ENCODE assay signal across 20 mouse cellular contexts in genomic region chr8:72777797-72778196, GRCm38 (mm10). TPM values are rescaled to one million over a fixed set of nuclear protein-coding genes. Genes with fewer than 3 reads are reported as not detected.
DNase-seq lines count a peak whose midpoint lies in the region; ATAC-seq lines count a peak whose summit lies in the region.
"Had no signal": no experiment of that assay in that cellular context is flagged by ENCODE, and none has a peak within 500 bp of the region (broad histone marks: within the 10 kb centered on the region; RNA-seq: fewer than 3 reads in every experiment).

No protein-coding gene starts in this region.

- H3K4me2 ChIP-seq in midbrain, embryonic 11.5 days: no peak overlapping the region
- no peak overlapping the region for H3K4me2 ChIP-seq in midbrain, embryonic 13.5 days (replicated peaks)
- H3K4me2 ChIP-seq: embryonic facial prominence, embryonic 12.5 days; forebrain, embryonic 13.5 days; forebrain, embryonic 15.5 days had no signal

- no peaks in the 10 kb centered on the region for H3K36me3 ChIP-seq in midbrain, embryonic 11.5 days (ENCODE audit: control insufficient read depth, insufficient read depth, low read length)
- no peaks in the 10 kb centered on the region for H3K36me3 ChIP-seq in midbrain, embryonic 13.5 days
- H3K36me3 ChIP-seq: embryonic facial prominence, embryonic 10.5 days; embryonic facial prominence, embryonic 12.5 days; forebrain, embryonic 15.5 days; G1E had no signal

- no peaks in the 10 kb centered on the region for H3K27me3 ChIP-seq in midbrain, embryonic 11.5 days (ENCODE audit: control insufficient read depth, insufficient read depth, low read length)
- H3K27me3 ChIP-seq in midbrain, embryonic 13.5 days: no peaks in the 10 kb centered on the region
- H3K27me3 ChIP-seq: embryonic facial prominence, embryonic 12.5 days; forebrain, embryonic 13.5 days; forebrain, embryonic 15.5 days had no signal

- no peak overlapping the region for H3K4me3 ChIP-seq in midbrain, embryonic 11.5 days (ENCODE audit: low read depth, low read length)
- H3K4me3 ChIP-seq in midbrain, embryonic 13.5 days (replicated peaks): no peak overlapping the region
- H3K4me3 ChIP-seq: embryonic facial prominence, embryonic 10.5 days; embryonic facial prominence, embryonic 12.5 days; forebrain, embryonic 13.5 days; forebrain, embryonic 15.5 days had no signal

- no peaks in the 10 kb centered on the region for H3K4me1 ChIP-seq in midbrain, embryonic 11.5 days (ENCODE audit: control insufficient read depth, insufficient read depth, low read length)
- H3K4me1 ChIP-seq in midbrain, embryonic 13.5 days (replicated peaks): no peaks in the 10 kb centered on the region
- H3K4me1 ChIP-seq: embryonic facial prominence, embryonic 10.5 days; embryonic facial prominence, embryonic 12.5 days; forebrain, embryonic 13.5 days; forebrain, embryonic 15.5 days had no signal

- no peak overlapping the region for H3K9ac ChIP-seq in midbrain, embryonic 11.5 days (ENCODE audit: low read length)
- H3K9ac ChIP-seq in midbrain, embryonic 13.5 days (replicated peaks): no peak overlapping the region
- H3K9ac ChIP-seq: embryonic facial prominence, embryonic 12.5 days; forebrain, embryonic 13.5 days; forebrain, embryonic 15.5 days; forebrain, postnatal 0 days had no signal

- no peak overlapping the region for H3K27ac ChIP-seq in midbrain, embryonic 11.5 days (ENCODE audit: low read depth, low read length)
- no peak overlapping the region for H3K27ac ChIP-seq in midbrain, embryonic 13.5 days
- H3K27ac ChIP-seq: embryonic facial prominence, embryonic 10.5 days; embryonic facial prominence, embryonic 12.5 days; forebrain, embryonic 13.5 days; forebrain, embryonic 15.5 days had no signal

- DNase-seq in midbrain, embryonic 11.5 days (ENCODE audit: low spot score, missing footprints): peak; percentile 45
- DNase-seq in NIH3T3 (ENCODE audit: low read depth): peak; percentile 14
- DNase-seq in kidney, adult 8-10 months: no peak
- DNase-seq: adrenal gland, adult 8-10 months; adrenal gland, postnatal 14 days; adrenal gland, postnatal 36 days; cerebellum, adult 11-12 months; cerebellum, adult 2 months; cerebellum, adult 9-10 months; cerebellum, postnatal 10 days; cerebellum, postnatal 25 days; forebrain, postnatal 0 days had no signal

- WGBS in midbrain, embryonic 11.5 days: 92% methylated on average over 1 of the region's 1 CpGs
- 81% methylated on average over 1 of the region's 1 CpGs for WGBS in midbrain, embryonic 13.5 days

- H3K9me3 ChIP-seq in midbrain, embryonic 11.5 days (ENCODE audit: control insufficient read depth, low read length): no peaks in the 10 kb centered on the region
- no peaks in the 10 kb centered on the region for H3K9me3 ChIP-seq in midbrain, embryonic 13.5 days
- H3K9me3 ChIP-seq: embryonic facial prominence, embryonic 10.5 days; embryonic facial prominence, embryonic 12.5 days; forebrain, embryonic 13.5 days; forebrain, embryonic 15.5 days had no signal

- ATAC-seq in midbrain, embryonic 11.5 days (ENCODE audit: low FRiP score): no peak
- no peak for ATAC-seq in midbrain, embryonic 13.5 days
- ATAC-seq in activated CD4-positive, CD25-positive, alpha-beta regulatory T cell, adult 4 months: no peak
- ATAC-seq: CD4-positive, CD25-positive, alpha-beta regulatory T cell, adult 4 months; forebrain, embryonic 13.5 days; forebrain, embryonic 15.5 days; forebrain, postnatal 0 days had no signal

RNA-seq across cellular contexts. Expression of gene F2rl3, which starts 16.1 kb away (rescaled TPM):
- polyA plus RNA-seq in midbrain, embryonic 11.5 days (2014; fragmentation: Nextera tagmentation; extraction: Ambion mirVana): 1.1 and 1.4 TPM in 2 replicates
- 0.30 and 0.40 TPM in 2 replicates for polyA plus RNA-seq in midbrain, embryonic 13.5 days (2015; fragmentation: Nextera tagmentation; extraction: Ambion mirVana)
- polyA plus RNA-seq in activated CD4-positive, CD25-positive, alpha-beta regulatory T cell, adult 4 months (2017; shearing (Covaris generic)): 1 to 10 TPM; 8.1 to 10.0 TPM
- polyA plus RNA-seq: G1E had no signal

RNA-seq across cellular contexts. Expression of gene Sin3b, which starts 54.7 kb away (rescaled TPM):
- 147 and 155 TPM in 2 replicates for polyA plus RNA-seq in midbrain, embryonic 11.5 days (2014; fragmentation: Nextera tagmentation; extraction: Ambion mirVana)
- 176 and 182 TPM in 2 replicates for polyA plus RNA-seq in midbrain, embryonic 13.5 days (2015; fragmentation: Nextera tagmentation; extraction: Ambion mirVana)
- 100 to 1,000 TPM; 115 to 120 TPM for polyA plus RNA-seq in activated CD4-positive, CD25-positive, alpha-beta regulatory T cell, adult 4 months (2017; shearing (Covaris generic))

Comparison
In these comparisons a context has a peak if more than half of its experiments do, and no peak if none do; other contexts are left out.
1. DNase-seq: peak in midbrain, embryonic 11.5 days (single experiment) and NIH3T3 (single experiment); none in kidney, adult 8-10 months (0 of 2).